Mouse (Mus musculus): Measurements from ENCODE around the gene Rhot1. TPM values are rescaled to one million over a fixed set of nuclear protein-coding genes. Genes with fewer than 3 reads are reported as not detected.
"Not testable (repeated sequence)": the region's sequence is repeated elsewhere in the genome, so short reads cannot be mapped to it uniquely, and the experiment has no call there.

Gene Rhot1
- total RNA-seq, 2 experiments from 2014 or later = 70.9 to 73.4 TPM

DNA sequence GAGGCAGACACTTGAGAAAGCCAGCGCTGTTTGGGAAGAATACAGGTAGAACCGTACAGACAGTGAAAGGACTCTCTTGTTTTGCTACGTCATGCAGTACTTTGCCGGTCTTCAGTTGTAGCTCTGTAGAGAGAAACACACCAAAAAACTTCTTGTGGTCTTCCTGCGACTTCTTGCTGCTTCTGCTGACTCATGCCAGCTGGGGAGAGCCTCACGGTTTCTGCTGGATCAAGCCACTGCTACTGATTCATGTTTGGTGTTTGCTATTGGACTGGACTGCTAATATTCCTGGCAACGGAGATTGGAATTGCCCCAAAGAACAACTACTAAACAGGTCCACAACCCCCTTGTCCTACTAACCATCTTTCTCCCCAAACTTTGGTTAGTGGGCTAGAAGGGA lies 12.5 kb upstream of the Rhot1 start:
- no peak for DNase-seq

DNA sequence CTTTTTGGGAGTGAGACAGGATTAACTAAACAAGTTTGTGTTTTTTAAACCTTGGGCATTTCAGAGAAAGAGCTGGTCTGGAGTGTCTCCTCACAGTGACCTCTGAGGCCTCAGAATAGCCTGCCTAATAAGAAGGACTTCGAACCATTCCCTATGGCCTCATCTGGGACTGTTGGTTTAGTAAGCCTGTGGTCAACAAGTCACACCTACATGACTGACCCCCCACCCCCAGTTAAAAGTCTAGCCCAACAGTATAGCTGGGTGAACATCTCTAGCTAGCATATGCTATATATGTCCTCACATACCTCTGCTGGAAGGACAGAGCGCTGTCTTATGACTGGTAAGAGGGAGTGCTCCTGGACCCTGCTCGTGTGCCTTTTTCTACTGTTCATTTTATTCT lies 9.5 kb upstream of the Rhot1 start:
- no peak for DNase-seq

DNA sequence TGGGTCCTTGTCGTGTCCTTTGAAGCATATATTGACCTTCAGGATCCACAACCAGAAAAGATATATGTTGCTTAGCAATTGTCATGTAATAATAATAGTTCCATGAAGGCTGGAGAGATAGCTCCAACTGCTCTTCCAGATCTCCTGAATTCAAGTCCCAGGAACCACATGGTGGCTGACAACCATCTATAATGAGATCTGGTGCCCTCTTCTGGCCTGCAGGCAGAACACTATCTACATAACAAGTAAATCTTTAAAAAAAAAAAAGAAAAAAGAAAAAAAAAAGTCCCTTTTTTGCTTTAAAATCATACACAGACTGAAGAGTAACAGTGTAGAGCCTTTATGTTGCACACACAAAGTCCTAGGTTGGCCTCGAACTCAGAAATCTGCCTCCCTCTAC lies 9.0 kb upstream of the Rhot1 start:
- DNase-seq = no peak

DNA sequence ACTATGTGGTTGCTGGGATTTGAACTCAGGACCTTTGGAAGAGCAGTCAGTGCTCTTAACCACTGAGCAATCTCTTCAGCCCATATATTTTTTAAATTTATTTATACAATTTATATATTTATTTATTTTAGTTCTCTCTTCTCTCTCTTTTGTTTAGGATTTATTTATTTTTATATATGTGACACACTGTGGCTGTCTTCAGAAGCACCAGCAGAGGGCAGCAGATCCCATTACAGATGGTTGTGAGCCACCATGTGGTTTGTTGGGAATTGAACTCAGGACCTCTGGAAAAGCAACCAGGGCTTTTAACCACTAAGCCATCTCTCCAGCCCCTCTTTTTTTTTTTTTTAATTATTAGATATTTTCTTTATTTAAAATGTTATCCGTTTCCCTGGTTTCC lies 8.5 kb upstream of the Rhot1 start:
- DNase-seq = no peak

DNA sequence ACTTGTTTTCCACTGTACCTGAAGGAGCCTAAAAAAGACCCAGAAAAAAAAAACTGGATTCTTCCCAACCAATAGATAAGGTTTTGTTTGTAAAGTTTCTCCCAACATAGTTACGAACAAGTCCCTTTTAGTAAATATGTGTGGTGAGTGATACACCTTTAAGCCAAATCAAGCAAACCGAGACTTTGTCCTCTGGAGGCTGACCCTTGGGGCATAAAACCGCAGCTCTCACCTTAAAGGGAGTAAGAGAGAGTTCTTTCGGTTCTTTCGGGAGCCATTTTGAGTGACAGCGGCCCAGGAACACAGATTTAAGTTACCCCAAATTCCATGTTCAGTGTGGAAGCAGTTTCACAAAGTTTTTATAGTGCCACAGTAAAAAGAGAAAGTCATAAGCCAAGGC lies 6.5 kb upstream of the Rhot1 start:
- no peak for DNase-seq

DNA sequence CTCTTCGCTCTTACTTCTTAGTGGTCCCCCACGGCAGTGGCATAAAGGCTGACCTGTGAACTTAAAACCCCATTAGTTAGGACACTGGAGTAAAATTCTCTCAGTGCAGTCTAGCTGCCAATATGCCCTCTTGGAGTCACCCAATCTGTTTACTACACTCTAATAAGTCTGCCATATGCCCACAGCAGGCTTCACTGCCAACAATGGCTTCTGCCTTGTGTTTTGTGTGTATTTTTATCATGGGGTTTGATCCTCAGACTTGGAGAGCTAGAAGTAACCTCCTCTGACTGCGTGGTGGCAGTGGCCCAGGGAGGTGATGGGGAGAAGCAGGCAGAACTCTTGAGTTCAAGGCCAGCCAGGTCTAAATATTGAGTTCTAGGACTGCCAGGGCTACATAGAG lies 4.8 kb upstream of the Rhot1 start:
- DNase-seq = peak; percentile 26 to 33

DNA sequence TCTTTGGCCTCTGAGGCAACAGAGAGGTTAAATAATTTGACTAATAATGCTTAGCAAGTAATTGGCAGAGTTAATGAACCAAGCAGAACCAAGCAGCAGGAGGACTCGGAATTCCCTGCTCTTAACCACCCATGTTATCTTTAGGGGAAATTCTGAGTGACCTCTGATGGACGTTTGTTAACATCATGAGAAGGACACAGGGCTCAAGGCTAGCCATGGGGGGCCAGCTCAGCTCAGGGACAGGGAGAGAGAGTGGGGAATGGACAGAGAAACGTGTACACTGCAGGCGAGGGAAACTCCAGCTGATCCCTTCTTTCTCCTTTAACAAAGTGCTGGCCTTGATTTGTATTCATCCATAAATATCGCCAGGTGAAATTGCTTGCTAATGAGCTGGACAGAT lies 3.9 kb upstream of the Rhot1 start:
- no peak for DNase-seq

DNA sequence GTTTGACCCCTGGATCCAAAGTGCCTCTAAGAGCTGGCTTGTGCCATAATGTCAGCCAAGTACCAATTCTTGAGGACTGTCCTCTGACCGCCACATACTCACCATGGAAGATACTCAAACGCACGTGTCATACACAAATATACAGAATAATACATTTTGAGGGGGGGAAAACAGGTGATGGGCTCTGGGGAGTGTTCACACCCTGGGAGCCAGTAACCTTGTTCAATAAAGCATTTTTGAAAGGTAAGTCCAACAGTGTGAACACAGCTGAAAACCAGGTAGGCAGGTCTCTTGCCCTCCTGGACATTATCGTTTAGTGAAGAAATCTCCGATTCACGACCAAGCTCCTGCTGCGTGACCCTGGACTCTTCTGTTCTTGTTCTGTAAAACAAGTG lies 357 bp upstream of the Rhot1 start:
- DNase-seq = no peak

DNA sequence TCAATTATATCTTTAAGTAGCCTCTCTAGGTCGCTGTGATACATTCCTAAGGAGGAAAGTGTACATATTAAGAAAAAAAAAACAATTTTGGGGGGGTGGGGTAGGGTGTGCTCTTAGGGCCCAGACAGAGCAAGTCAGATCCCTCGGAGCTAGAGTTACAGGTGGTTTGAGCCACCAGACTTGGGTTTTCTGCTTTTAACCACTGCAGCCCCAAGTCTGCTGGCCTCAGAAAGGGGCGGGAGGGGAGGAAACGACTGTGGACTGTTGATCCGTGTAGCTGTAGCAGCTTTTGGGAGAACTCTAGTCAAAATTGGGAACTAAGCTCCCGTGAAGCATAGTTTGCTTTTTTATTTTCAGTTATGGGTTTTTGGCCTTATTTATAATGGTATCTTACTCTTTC lies 1.5 kb downstream of the Rhot1 start:
- no peak for DNase-seq

DNA sequence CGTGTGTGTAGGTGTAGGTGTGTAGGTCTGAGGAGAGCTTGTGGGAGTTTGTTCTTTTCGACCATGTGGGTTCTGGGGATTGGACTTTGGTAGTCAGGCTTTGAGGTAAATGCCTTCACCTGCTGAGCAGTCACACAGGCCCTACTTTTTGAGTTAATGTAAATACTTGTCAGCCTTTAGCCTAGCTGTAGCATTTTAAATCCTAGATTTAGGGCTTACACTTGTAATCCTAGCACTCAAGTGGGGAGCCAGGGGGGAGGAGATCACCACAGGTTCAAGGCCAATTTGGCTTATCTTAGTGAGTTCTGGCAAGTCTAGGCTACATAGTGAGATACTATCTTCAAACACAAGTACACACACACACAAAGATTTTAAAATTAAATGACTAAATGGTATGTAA lies 3.5 kb downstream of the Rhot1 start:
- no peak for DNase-seq

DNA sequence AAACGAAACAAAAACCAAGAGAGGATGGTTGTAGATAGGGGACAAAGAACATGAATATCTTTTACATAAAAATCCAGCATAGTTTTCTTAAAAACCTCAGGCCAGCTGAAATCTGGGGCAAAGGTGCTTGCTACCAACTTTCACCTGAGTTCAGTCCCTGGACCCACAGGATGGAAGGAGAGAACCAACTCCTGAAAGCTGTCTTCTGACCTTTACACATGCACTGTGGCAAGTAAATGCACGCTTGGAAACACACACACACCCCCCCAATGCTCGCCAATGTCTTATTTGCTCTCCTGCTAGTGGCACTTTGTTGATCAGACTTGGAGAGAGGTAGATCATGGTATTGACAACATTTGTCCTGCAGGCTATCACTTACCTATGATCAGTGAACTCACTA lies 6.5 kb downstream of the Rhot1 start:
- DNase-seq = no peak

DNA sequence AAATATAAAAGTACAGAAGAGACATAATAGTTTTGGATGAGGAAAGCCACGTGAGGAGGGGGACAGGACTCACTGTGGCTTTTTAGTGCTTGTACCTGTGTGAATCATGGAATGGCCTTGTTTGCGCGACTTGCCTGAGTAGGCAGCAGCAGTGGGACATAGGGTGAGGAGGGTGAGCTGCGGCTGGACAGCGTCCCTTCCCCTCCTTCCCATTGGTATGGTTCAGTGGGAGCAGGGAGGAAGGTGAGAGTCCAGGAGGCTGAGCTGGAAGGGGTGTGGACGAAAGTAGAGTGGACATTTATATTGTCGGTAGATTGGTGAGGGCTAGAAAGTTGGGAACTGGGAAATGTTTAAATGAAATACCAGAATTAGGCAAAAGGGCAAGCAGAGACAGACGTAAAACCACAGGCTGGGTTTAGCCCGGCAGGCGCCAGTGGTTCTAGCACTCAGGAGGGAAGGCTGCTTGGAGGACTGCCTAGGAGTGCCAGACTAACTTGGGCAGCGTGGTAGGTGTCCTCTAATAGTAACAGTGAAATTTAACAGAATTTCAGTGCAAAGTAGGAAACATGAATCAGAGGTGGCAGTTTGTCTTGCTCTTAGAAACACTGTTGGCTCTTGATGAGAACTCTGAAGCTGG lies 10.0 kb downstream of the Rhot1 start:
- DNase-seq = no peak

DNA sequence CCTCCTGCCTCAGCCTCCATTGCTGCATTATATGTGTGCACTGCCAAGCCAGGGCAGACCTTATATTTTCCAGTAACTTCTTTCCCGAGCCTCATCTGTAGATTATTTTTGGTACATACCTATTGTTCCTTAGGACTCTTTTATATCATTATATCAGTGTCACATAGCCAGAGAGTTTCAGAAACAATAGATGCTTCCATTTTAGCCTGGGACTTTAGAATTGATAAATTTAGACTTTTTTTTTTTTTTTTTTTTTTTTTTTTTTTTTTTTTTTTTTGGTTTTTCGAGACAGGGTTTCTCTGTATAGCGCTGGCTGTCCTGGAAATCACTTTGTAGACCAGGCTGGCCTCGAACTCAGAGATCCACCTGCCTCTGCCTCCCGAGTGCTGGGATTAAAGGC lies 21.2 kb downstream of the Rhot1 start:
- not testable (repeated sequence) for DNase-seq

DNA sequence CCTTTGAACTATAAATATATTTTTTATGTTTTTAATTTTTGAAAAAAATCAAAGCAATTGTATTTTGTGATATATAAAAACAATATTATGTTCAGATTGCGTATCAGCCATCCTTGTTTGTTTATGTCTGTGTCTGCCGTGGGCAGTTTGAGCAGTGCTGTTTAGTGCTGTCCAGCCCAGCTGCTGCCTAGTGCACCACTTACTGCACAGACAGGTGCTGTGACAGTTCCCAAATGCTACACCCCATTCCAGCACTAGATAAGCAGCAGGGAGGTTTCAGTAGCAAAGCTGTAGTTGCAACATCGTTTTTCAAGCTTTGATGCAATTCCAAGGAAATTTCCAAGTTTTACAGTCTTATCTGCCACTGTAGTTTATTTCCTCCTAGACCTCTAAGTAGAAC lies 28.5 kb downstream of the Rhot1 start:
- DNase-seq = no peak

DNA sequence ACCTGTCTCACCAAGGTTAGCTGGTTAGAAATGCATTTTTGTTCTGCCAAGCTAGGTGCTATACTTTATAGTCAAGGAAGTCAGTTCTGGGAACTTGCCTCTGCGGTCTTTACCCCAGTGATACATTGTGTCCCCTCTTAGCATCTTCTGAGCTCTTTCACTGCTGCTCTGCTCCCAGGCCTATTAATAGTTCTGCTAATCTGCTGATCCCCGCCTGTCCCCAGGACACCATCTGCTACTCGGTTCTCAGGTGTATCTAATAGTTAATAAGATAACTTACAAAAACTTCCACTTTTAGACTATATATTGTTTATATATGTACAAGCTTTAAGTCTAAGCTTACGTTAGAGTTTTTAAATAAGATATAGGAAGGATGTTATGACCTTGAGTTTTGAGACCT lies 29.5 kb downstream of the Rhot1 start:
- DNase-seq = no peak

DNA sequence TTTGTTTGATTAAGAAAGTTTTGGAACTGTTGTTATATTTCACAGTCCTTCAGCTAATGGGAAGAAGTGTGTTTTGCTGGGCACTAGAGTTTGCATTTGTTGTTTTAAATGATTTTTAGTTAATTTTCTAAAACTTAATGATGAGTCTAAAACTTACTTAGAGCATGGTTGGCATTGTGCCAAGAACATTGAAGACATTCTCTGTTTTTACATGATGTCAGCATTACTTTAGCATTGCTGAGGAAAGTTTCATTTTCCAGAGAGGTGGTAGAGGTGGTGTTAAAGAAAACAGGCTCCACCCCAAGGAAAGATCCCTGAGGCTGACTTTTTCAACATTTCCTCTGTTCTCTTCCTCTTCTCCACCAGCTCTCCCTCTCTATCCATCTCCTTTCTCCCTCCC lies 38.2 kb downstream of the Rhot1 start:
- DNase-seq = no peak

DNA sequence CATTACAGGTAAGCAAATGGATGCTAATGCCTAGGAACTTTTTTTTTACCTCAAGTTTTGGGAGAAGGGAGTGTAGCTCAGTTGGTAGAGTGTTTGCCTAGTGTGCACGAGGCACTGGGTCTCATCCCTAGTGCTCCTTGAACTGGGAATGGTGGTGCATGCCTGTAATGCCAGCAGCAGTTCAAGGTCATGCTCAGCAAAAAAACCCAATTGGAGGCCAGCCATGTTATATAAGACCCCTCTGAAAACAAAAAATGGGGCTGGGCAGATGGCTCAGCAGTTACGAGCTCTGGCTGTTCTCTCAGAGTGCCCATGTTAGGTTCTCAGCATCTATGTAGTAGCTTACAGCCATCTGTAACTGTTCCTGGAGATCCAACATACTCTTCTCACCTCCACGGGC lies 39.7 kb downstream of the Rhot1 start:
- no peak for DNase-seq

DNA sequence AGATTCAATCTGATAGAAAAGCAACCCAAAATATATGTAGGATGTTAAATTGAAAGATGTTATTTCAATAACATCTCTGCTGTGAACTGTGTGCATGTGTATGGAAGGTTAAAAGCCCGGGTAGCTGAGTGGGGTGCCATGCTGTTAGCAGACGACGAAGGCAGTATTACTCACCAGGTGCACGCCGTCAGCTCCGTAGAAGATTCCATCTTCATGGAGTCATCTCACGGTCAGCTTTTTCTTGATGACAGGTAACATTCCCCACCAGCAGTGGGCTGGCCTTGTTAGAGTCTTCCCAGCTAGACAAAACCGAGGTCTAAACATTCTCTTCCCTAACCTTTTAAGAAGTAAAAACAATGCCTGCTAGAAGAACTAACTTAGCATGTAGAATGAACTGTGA lies 55.3 kb downstream of the Rhot1 start:
- no peak for DNase-seq

DNA sequence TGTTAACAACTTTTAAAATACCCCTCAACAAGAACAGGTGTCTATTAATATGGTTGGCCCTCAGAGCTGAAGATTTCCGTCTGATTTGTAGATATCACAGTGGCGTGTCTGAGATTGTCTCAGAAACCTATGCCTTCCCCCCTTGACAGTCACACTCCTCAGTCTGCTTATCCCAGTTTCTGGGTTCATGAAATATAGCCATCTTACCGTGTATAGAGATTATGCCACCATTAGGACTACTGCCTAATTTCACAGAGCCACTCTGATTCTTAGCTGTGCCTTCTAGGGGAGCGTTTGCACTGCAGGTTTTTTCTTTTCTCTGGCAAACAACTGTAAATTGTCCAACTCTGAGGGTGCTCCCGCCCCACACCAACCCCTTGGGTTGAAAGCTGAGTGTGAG lies 62.3 kb downstream of the Rhot1 start:
- no peak for DNase-seq

DNA sequence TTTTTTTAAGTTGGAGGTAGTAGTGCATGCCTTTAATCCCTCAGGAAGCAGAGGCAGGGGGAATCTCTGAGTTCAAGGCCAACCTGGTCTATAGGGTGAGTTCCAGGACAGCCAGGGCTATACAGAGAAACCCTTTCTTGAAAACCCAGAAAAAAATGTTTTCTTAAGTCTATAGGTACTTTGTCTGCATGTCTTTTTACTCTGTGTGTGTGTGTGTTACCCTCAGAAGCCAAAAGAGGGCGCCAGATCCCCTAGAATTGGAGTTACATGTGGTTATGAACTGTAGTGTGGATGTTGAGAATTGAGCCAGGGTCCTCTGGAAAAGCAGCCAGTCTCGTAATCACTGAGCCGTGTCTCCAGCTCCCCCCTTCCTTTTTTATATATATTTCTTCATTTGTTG lies 66.2 kb downstream of the Rhot1 start:
- DNase-seq = no peak

DNA sequence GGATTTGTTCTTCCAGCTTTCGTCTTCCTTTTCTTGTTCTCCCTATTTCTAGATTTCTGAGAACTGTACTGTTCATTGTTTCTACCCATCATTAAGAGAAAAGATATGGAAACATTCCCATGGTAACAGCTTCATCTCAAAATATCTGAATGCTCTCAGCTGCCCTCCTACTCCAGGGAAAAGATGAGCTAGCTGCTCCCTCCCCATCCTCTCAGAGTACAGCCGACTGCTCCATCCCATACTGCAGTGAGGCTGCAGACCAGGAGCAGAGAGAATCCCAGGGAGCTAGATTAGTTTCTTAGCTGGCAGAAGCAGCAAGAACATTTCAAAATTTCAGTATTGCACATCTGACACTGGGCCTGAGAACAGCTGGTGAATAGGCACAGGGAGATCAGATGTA lies 69.2 kb downstream of the Rhot1 start:
- no peak for DNase-seq

DNA sequence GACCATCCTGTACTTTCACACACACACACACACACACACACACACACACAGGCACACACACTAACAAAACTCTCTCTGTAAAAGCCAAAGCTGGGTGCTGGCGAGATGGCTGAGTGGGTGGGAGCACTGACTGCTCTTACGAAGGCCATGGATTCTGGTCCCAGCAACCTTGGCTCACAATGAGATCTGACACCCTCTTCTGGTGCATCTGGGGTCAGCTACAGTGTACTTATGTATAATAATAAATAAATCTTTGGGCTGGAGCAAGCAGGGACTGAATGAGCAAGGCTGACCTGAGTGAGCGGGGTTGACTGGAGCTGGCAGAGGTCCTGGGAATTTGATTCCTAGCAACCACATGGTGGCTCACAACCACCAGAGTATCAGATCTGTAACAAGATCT lies 75.0 kb downstream of the Rhot1 start:
- no peak for DNase-seq

DNA sequence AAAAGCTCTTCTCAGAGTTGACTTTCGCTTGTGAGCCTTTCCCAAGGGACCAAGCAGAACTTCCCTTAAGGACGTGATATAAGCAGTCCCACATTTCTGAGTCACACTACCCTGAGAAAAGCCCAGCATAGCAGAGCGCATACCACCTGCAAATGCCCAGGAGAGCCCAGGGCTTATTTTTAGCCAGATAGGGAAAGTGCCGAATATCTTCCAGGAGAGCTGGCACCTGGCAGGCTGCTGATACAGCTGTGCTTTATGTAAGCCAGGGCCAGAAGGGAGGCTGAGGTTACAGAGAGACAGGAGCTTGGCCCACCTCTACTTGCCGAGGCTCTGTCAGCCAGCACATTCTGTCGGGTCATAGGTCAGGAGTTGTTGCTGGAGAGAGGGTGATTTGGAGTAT lies 75.8 kb downstream of the Rhot1 start:
- no peak for DNase-seq

DNA sequence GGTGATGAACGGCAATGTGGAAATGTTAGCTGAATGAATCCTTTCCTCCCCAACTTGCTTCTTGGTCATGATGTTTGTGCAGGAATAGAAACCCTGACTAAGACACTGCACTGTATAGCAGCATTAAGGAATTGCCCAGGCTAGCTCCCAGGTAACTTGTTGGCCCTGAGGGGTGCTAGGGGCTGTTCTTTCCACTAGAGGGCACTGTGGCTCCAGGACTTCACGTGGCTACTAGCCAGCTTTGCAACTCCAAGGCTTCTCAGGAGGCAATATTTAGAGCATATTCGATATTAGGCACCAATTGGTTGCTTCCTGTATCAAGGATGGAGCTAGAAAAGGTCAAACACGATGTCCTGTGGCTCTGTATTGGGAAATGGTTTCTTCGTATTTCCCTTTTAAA lies 78.3 kb downstream of the Rhot1 start:
- peak; percentile 52 to 64 for DNase-seq

DNA sequence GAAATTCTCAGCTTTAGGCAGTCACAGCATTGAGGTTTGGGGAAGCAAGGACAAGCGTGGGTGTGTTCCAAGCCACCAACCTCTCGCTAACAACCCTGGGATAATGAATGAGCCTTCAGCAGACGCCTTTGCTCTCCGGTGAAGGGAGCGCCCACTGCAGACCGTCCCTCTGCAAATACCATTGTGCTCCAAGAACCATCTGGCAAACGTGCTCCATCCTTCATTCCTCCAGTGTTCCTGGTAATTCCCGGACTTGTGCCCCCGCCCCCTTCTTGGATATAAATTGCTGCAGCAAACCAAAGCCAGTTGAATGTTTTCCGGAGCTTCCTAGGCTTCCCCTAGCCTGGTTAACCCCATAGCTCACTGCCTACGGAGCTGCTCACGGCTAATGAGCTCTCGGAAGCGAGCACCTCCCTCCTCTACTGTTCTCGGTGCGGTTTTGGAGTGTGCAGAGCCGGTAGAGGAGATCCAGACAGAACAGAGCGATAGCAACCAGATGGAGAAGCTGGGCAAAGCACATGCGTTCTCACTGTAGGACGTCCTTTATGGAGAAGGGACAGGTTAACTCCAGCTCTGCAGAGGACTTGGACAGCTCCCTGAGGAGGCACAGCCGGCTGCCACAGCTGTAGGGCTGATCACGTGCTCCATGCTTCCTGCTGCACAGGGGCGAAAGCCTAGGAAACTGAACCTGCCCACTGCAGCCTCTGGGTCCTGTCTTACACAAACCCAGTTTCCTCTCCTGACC lies 81.1 kb downstream of the Rhot1 start:
- peak; percentile 48 to 55 for DNase-seq
